Mouse (Mus musculus) limb, embryonic 15.5 days (tissue): ENCODE data around the gene Gm1123. TPM values are rescaled to one million over a fixed set of nuclear protein-coding genes. Genes with fewer than 3 reads are reported as not detected.

Experiments
- ATAC-seq: fragments of 200-750 bp; cut with Nextera tagmentation; 2 replicates; pipeline ENCODE4 v1.8.0; 2017; ENCODE audit warnings: low read depth, moderate TSS enrichment; ENCODE audit not compliant: insufficient number of reproducible peaks, low FRiP score, low TSS enrichment
- H3K27ac ChIP-seq: fragments of 300-500 bp; sonication (generic); 2 replicates; pipeline ENCODE4 v1.5.1; 2015; ENCODE audit warnings: moderate library complexity, mild to moderate bottlenecking, inconsistent platforms
- H3K27me3 ChIP-seq: fragments of 300-500 bp; sonication (generic); 2 replicates; pipeline ENCODE4 v1.6.1; 2015; ENCODE audit warnings: inconsistent platforms
- H3K36me3 ChIP-seq: fragments of 300-500 bp; sonication (generic); 2 replicates; pipeline ENCODE4 v1.6.1; 2015; ENCODE audit warnings: inconsistent platforms
- H3K4me1 ChIP-seq: fragments of 300-500 bp; sonication (generic); 2 replicates; pipeline ENCODE4 v1.6.1; 2015; ENCODE audit warnings: inconsistent platforms
- H3K4me2 ChIP-seq: fragments of 300-500 bp; sonication (generic); 2 replicates; pipeline ENCODE4 v1.6.1; 2015; ENCODE audit warnings: mild to moderate bottlenecking, inconsistent platforms
- H3K4me3 ChIP-seq: fragments of 300-500 bp; sonication (generic); 2 replicates; pipeline ENCODE4 v1.5.1; 2015; ENCODE audit warnings: mild to moderate bottlenecking, inconsistent platforms
- H3K9ac ChIP-seq: fragments of 300-500 bp; sonication (generic); 2 replicates; pipeline ENCODE4 v1.6.1; 2015; ENCODE audit warnings: inconsistent platforms
- H3K9me3 ChIP-seq: fragments of 300-500 bp; sonication (generic); 2 replicates; pipeline ENCODE4 v1.6.1; 2016; ENCODE audit warnings: inconsistent platforms
- WGBS: fragments of 180-500 bp; shearing (Covaris S2); methylation state at CpG from one replicate; pipeline ENCODE4 v1.1.7; 2015; 5-methylcytosine and 5-hydroxymethylcytosine counted together
- polyA plus RNA-seq: library from polyadenylated mRNA; unstranded; fragments of >200 nt; fragmentation: Nextera tagmentation; extraction: Ambion mirVana; gene quantifications from 2 replicates; pipeline ENCODE4 v1.2.1, GENCODE M21; 2015

Gm1123 gene
- polyA plus RNA-seq, 1 experiment from 2014 or later: not detected

DNA sequence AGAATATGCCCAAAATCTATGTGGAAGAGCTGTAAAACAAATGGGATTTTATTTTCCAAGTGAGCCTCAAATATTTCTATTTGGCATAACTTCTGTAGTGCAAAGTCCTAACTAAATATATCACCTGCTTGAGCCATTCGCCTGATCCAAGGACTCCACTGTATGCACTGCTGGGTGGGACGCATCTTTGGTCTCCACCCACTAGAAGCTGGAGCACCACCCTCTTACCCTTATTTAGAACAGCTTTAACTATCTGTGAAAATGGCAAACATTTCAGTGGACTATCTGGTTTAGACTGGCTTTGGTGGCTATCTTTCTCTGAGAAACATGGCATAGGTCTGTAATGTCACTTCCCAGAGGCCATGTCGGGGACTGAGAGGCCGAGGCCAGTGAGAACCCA is 7.1 kb upstream of the Gm1123 start:
- 76% methylated on average over 4 of the region's 4 CpGs for WGBS
- Histone ChIP-seq H3K4me3 (no peak overlapping the region), H3K9ac (no peak overlapping the region), H3K27ac (no peak overlapping the region), H3K9me3 (no peaks in the 10 kb centered on the region), H3K4me2 (no peak overlapping the region), H3K36me3 (peaks cover 11% of the 10 kb centered on the region; the same call in 1 of the 2 replicates), H3K4me1 (no peaks in the 10 kb centered on the region), H3K27me3 (no peaks in the 10 kb centered on the region)
- no peak for ATAC-seq

DNA sequence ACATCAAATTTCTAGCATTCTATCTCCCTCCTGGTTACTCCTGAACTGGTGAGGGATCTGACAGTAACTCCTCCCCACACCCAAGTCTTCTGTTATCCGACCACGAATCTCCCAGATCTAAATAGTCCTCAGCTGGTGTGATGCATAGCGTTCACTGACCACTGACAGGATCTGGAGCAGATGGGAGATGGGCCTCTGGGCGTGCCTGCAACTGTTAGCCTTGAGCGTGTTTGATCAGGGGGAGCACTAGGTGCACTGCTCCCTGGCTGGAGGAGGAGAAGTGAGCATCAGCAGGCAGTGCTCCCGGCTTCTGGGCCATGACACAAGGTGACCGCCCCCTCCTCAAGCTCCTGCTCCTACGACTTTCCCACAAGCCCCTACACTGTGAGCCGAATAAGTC is 6.5 kb upstream of the Gm1123 start:
- WGBS: 74% methylated on average over 9 of the region's 9 CpGs
- Histone ChIP-seq H3K36me3 (peaks cover 11% of the 10 kb centered on the region; the same call in 1 of the 2 replicates), H3K4me2 (no peak overlapping the region), H3K27ac (no peak overlapping the region), H3K9me3 (no peaks in the 10 kb centered on the region), H3K4me1 (no peaks in the 10 kb centered on the region), H3K4me3 (no peak overlapping the region), H3K9ac (no peak overlapping the region), H3K27me3 (no peaks in the 10 kb centered on the region)
- no peak for ATAC-seq

DNA sequence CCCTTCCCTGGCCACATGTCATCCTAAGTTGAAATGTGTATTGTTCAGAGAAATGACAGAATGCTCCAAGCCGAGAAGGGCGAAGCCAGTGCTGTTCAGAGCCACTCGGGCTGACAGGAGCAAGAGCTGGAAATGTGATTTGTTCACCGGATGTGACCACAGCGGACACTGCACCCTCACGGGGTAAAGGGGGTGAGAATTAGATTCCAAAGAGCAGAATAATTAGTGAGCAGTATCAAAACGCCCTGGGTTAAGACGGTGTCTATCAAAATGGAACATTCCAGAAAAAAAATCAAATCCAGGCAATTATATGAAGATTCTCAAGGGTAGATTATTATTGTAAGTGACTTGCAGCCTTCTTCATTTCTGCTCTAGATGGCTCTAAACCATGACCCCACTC is 1.4 kb downstream of the Gm1123 start:
- ATAC-seq: no peak

DNA sequence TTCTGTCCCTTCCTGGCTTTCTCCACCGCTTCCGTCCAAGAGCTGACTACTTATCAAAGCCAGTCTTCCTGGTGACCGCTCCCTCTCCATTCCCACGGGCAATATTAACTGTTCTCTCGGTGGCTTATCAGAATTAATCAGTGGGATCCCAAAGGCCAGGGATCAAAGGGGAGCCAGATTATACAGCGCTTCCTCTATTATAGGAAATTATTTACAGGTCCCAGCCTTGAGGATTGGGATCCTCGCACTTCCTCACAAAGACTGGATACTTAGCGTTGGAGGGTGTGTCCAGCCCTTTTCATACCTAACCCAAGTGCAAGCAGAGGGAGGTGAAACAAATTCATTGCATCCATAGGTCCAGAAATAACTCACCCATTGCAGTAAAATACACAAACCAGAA is 3.5 kb downstream of the Gm1123 start:
- H3K27ac ChIP-seq: no peak overlapping the region
- H3K4me2 ChIP-seq: no peak overlapping the region
- 88% methylated on average over 8 of the region's 8 CpGs for WGBS
- H3K9me3 ChIP-seq: no peaks in the 10 kb centered on the region
- no peak overlapping the region for H3K4me3 ChIP-seq
- no peaks in the 10 kb centered on the region for H3K36me3 ChIP-seq
- no peak for ATAC-seq
- H3K9ac ChIP-seq: no peak overlapping the region
- H3K4me1 ChIP-seq: no peaks in the 10 kb centered on the region
- no peaks in the 10 kb centered on the region for H3K27me3 ChIP-seq

More for the DNA sequence above, 1.4 kb downstream of the Gm1123 start:
- no peak overlapping the region for H3K27ac ChIP-seq
- no peak overlapping the region for H3K9ac ChIP-seq
- WGBS: 87% methylated on average over 8 of the region's 8 CpGs
- no peaks in the 10 kb centered on the region for H3K36me3 ChIP-seq
- H3K9me3 ChIP-seq: no peaks in the 10 kb centered on the region
- H3K4me1 ChIP-seq: no peaks in the 10 kb centered on the region
- no peak overlapping the region for H3K4me3 ChIP-seq
- no peaks in the 10 kb centered on the region for H3K27me3 ChIP-seq
- H3K4me2 ChIP-seq: no peak overlapping the region

GRCm38 (mm10) chr9:99021751-99022150 is 13.8 kb downstream of the Gm1123 start:
- no peak for ATAC-seq
- Histone ChIP-seq H3K4me1 (no peaks in the 10 kb centered on the region), H3K36me3 (no peaks in the 10 kb centered on the region), H3K27ac (no peak overlapping the region), H3K9me3 (no peaks in the 10 kb centered on the region), H3K4me2 (no peak overlapping the region), H3K9ac (no peak overlapping the region), H3K27me3 (no peaks in the 10 kb centered on the region), H3K4me3 (no peak overlapping the region)
- 82% methylated on average over 4 of the region's 4 CpGs for WGBS

DNA sequence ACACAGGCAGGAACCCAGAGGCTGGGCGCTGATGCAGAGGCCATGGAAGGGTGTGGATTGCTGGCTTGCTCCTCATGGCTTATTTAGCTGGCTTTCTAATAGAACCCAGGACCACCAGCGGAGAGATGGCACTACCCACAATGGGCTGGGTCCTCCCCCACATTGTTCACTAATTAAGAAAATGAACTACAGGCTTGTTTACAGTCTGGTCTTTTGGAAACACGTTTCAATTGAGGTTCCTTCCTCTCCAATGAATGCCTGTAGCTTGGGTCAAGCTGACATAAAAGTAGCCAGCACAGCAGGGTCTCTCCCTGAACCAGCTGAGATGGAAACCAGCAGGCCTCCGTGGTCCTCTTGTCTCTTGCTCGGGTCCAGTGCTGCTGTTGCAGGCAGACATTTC is 14.3 kb downstream of the Gm1123 start:
- H3K4me1 ChIP-seq: no peaks in the 10 kb centered on the region
- H3K4me3 ChIP-seq: no peak overlapping the region
- H3K4me2 ChIP-seq: no peak overlapping the region
- H3K36me3 ChIP-seq: no peaks in the 10 kb centered on the region
- 55% methylated on average over 5 of the region's 5 CpGs for WGBS
- H3K9me3 ChIP-seq: no peaks in the 10 kb centered on the region
- no peak overlapping the region for H3K9ac ChIP-seq
- ATAC-seq: no peak
- no peaks in the 10 kb centered on the region for H3K27me3 ChIP-seq
- H3K27ac ChIP-seq: no peak overlapping the region

DNA sequence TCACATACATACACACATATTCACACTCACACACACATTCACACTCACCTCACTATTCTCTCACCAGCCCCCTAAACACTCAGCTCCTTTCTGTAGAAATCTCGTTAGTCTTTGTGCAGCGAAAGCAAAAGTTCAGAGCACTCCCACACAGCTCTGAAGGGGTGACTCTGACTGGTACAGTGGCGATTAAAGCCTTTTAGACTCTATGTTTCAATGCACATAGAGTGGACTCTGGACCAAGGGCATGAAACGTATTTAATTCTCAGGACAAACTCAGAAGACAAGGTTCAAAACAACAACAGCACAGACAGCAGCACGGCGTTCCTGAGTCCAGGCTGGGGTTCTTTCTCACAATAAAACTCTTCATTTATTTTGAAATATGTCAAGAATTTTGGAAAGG is 17.8 kb downstream of the Gm1123 start:
- Histone ChIP-seq H3K4me3 (no peak overlapping the region), H3K4me1 (no peaks in the 10 kb centered on the region), H3K4me2 (no peak overlapping the region), H3K9me3 (no peaks in the 10 kb centered on the region), H3K9ac (no peak overlapping the region), H3K27me3 (no peaks in the 10 kb centered on the region), H3K36me3 (no peaks in the 10 kb centered on the region), H3K27ac (no peak overlapping the region)
- WGBS: 75% methylated on average over 6 of the region's 6 CpGs
- ATAC-seq: no peak

- H3K27me3 ChIP-seq: no peaks in the 10 kb centered on the region
- WGBS: 78% methylated on average over 3 of the region's 3 CpGs
- no peak overlapping the region for H3K27ac ChIP-seq
- H3K4me1 ChIP-seq: no peaks in the 10 kb centered on the region
- H3K4me2 ChIP-seq: no peak overlapping the region
- no peak for ATAC-seq
- no peak overlapping the region for H3K9ac ChIP-seq
- no peaks in the 10 kb centered on the region for H3K36me3 ChIP-seq
- H3K4me3 ChIP-seq: no peak overlapping the region
- no peaks in the 10 kb centered on the region for H3K9me3 ChIP-seq
Measured at GRCm38 (mm10) chr9:99016759-99017158, 18.8 kb downstream of the Gm1123 start.

DNA sequence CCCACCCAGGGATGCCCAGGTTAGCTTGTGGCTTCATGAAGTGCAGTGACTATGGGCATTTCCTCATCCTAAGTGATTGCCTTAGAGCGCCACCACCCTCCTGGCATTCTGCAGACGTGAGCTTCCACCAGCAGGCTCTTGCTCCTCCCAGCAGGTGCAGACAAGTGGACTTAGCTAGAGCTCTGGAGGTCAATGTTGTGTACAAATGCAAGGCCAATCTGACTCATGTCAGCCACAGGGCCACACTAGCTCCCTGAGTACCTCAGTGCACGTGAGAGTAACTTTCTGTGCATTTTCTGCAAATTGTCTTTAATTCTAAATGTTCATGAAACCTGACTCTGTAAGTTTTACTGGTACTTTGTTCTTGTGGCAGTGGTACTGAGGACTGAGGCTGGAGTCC is 19.2 kb downstream of the Gm1123 start:
- Histone ChIP-seq H3K9ac (no peak overlapping the region), H3K27me3 (no peaks in the 10 kb centered on the region), H3K27ac (no peak overlapping the region), H3K36me3 (no peaks in the 10 kb centered on the region), H3K4me3 (no peak overlapping the region), H3K9me3 (no peaks in the 10 kb centered on the region), H3K4me2 (no peak overlapping the region), H3K4me1 (no peaks in the 10 kb centered on the region)
- 64% methylated on average over 3 of the region's 3 CpGs for WGBS
- ATAC-seq: no peak

GRCm38 (mm10) chr9:99009898-99010199 is 25.7 kb downstream of the Gm1123 start:
- WGBS: 74% methylated on average over 3 of the region's 3 CpGs

GRCm38 (mm10) chr9:99009069-99009897 is 26.2 kb downstream of the Gm1123 start:
- Histone ChIP-seq H3K27me3 (no peaks in the 10 kb centered on the region), H3K4me2 (no peak overlapping the region), H3K4me1 (no peaks in the 10 kb centered on the region), H3K36me3 (peaks cover 2% of the 10 kb centered on the region; the same call in 1 of the 2 replicates), H3K9ac (no peak overlapping the region), H3K4me3 (no peak overlapping the region), H3K27ac (no peak overlapping the region), H3K9me3 (no peaks in the 10 kb centered on the region)
- whole genome bisulfite sequencing: 62% methylated on average over 12 of the region's 12 CpGs
- no peak for ATAC-seq

More at GRCm38 (mm10) chr9:99009898-99010199, 25.7 kb downstream of the Gm1123 start:
- H3K9me3 ChIP-seq: no peaks in the 10 kb centered on the region
- H3K4me1 ChIP-seq: no peaks in the 10 kb centered on the region
- no peak for ATAC-seq
- H3K27me3 ChIP-seq: no peaks in the 10 kb centered on the region
- H3K9ac ChIP-seq: no peak overlapping the region
- H3K36me3 ChIP-seq: peaks cover 2% of the 10 kb centered on the region; the same call in 1 of the 2 replicates
- no peak overlapping the region for H3K4me3 ChIP-seq
- no peak overlapping the region for H3K27ac ChIP-seq
- H3K4me2 ChIP-seq: no peak overlapping the region

DNA sequence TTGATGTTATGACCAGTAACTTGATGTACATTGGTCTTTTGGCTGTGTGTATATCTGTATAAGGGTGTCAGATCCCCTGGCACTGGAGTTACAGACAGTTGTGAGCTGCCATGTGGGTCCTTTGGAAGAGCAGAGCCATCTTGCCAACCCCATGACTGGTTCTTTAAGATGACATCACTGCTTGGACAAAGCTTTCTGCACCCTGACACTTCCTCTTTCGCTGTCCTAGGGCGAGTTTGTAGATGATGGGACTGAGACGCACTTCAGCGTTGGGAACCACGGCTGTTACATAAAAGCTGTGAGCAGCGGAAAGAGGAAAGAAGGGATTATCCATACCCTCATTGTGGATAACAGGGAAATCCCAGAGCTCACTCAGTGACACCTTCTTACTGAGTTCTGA is 34.2 kb downstream of the Gm1123 start:
- H3K27ac ChIP-seq: no peak overlapping the region
- no peak overlapping the region for H3K4me3 ChIP-seq
- H3K9ac ChIP-seq: no peak overlapping the region
- ATAC-seq: no peak
- no peaks in the 10 kb centered on the region for H3K9me3 ChIP-seq
- H3K27me3 ChIP-seq: no peaks in the 10 kb centered on the region
- H3K36me3 ChIP-seq: peaks cover 33% of the 10 kb centered on the region; the same call in 1 of the 2 replicates
- H3K4me2 ChIP-seq: no peak overlapping the region
- no peaks in the 10 kb centered on the region for H3K4me1 ChIP-seq
- WGBS: 89% methylated on average over 6 of the region's 6 CpGs
